Comparison of ENCODE assay signal across 1 mouse cellular context in the genomic region with DNA sequence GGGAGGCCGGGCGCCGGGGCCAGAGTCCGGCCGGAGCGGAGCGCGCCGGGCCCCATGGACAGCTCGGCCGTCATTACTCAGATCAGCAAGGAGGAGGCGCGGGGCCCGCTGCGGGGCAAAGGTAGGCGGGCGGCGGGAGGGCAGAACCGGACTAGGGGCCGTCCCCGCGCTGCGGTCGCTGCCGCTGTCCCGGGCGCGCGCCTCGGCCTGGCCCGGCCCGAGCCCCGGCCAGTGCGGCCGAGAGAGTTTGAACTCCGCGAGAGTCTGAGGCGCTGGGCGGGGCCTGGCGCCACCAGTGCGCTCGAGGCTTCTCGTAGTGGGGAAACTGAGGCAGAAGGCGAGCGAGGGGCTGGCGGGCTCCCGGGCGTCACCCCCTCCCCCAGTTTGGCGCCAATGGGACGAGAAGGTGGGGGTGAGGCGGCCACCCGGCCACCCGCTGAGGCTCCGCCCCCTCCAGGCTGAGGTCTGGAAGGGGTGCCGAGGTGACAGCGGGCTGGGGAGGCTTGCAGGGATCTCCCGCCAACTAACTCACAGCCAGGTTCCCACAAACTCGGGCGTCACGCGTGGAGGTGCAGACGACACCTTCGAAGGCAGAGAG.
TF ChIP-seq lines count a peak whose summit lies in the region.

No protein-coding gene starts in this region.

TF ChIP-seq in CH12.LX, 34 proteins besides CTCF, POLR2A, EP300 and RAD21 (continued from another document):
- 0 out of 2 replicates have a peak, but pooled peaks have one; percentile 11 for TF ChIP-seq ZMIZ1 (IDR thresholded peaks at IDR 0.05; ENCODE audit: low read depth, low read length)
- TF ChIP-seq BHLHE40 (IDR thresholded peaks at IDR 0.05; ENCODE audit: low read depth, low read length) = no peak
- no peak for TF ChIP-seq HCFC1 (IDR thresholded peaks at IDR 0.05; ENCODE audit: low read depth, low read length)
- TF ChIP-seq USF1 (IDR thresholded peaks at IDR 0.05; ENCODE audit: low read depth, low read length) = no peak
